In the genomic region with DNA sequence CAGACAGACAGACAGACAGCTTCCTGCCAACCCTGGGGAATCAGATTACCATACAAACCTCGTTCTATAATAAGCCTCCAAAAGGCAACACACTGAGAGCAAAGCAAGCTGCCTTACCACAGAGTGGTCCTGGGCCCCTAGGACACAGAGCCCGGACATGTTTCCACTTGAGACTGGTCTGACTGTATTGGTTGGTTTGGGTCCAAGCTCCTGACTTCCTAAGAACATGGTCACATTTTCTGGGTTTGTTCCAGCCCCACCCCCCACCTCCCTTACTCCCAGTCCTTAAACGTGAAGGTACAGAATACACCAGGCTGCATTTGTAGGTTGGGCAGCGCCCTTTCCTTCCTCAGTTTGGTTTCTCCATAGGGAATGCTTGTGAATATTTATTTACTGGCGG, we compare ENCODE assay signal across 19 mouse cellular contexts. TPM values are rescaled to one million over a fixed set of nuclear protein-coding genes. Genes with fewer than 3 reads are reported as not detected.
DNase-seq lines count a peak whose midpoint lies in the region; ATAC-seq and TF ChIP-seq lines count a peak whose summit lies in the region.
"Had no signal": no experiment of that assay in that cellular context is flagged by ENCODE, and none has a peak within 500 bp of the region (broad histone marks: within the 10 kb centered on the region; RNA-seq: fewer than 3 reads in every experiment).

No protein-coding gene starts in this region.

- H3K27me3 ChIP-seq in heart, embryonic 10.5 days (ENCODE audit: insufficient read depth, poor library complexity, severe bottlenecking): no peaks in the 10 kb centered on the region
- no peaks in the 10 kb centered on the region for H3K27me3 ChIP-seq in heart, adult 2 months (ENCODE audit: control insufficient read depth, insufficient read depth, low read length)
- no peaks in the 10 kb centered on the region for H3K27me3 ChIP-seq in hindbrain, embryonic 12.5 days
- H3K27me3 ChIP-seq in hindbrain, postnatal 0 days (ENCODE audit: insufficient read depth, low read length): no peaks in the 10 kb centered on the region
- no peaks in the 10 kb centered on the region for H3K27me3 ChIP-seq in embryonic facial prominence, embryonic 14.5 days (replicated peaks; ENCODE audit: control insufficient read depth, insufficient read depth, low read length)
- H3K27me3 ChIP-seq in hindbrain, embryonic 13.5 days: no peaks in the 10 kb centered on the region
- H3K27me3 ChIP-seq: liver, embryonic 12.5 days; midbrain, embryonic 15.5 days had no signal

- 53% methylated on average over 5 of the region's 5 CpGs for WGBS in heart, embryonic 10.5 days
- 41% methylated on average over 5 of the region's 5 CpGs for WGBS in heart, adult 2 months
- WGBS in hindbrain, embryonic 12.5 days: 51% methylated on average over 5 of the region's 5 CpGs
- 50% methylated on average over 5 of the region's 5 CpGs for WGBS in hindbrain, postnatal 0 days
- WGBS in embryonic facial prominence, embryonic 14.5 days: 43% methylated on average over 5 of the region's 5 CpGs
- WGBS in hindbrain, embryonic 13.5 days: 53% methylated on average over 5 of the region's 5 CpGs

- peak overlapping the region; percentile 1 for H3K27ac ChIP-seq in heart, embryonic 10.5 days
- no peak overlapping the region for H3K27ac ChIP-seq in heart, adult 2 months
- peak overlapping the region; percentile 55 for H3K27ac ChIP-seq in hindbrain, embryonic 12.5 days
- H3K27ac ChIP-seq in hindbrain, postnatal 0 days: no peak overlapping the region
- no peak overlapping the region for H3K27ac ChIP-seq in embryonic facial prominence, embryonic 14.5 days (replicated peaks; ENCODE audit: low read depth, low read length)
- peak overlapping the region; percentile 53; the same call in 1 of the 2 replicates for H3K27ac ChIP-seq in hindbrain, embryonic 13.5 days
- H3K27ac ChIP-seq: liver, embryonic 12.5 days had no signal

- H3K9ac ChIP-seq in heart, adult 2 months (ENCODE audit: low read depth, low read length): no peak overlapping the region
- no peak overlapping the region for H3K9ac ChIP-seq in hindbrain, embryonic 12.5 days
- no peak overlapping the region for H3K9ac ChIP-seq in hindbrain, postnatal 0 days (replicated peaks; ENCODE audit: low read length)
- no peak overlapping the region for H3K9ac ChIP-seq in embryonic facial prominence, embryonic 14.5 days (ENCODE audit: low read depth, low read length)
- no peak overlapping the region for H3K9ac ChIP-seq in hindbrain, embryonic 13.5 days
- H3K9ac ChIP-seq: liver, embryonic 12.5 days; lung, embryonic 14.5 days; midbrain, embryonic 15.5 days had no signal

- no peak for DNase-seq in heart, embryonic 10.5 days (ENCODE audit: low spot score)
- no peak for DNase-seq in heart, adult 2 months
- no peak for DNase-seq in hindbrain, postnatal 0 days (ENCODE audit: low spot score)
- peak; percentile 43 for DNase-seq in embryonic facial prominence, embryonic 14.5 days (ENCODE audit: low spot score)
- DNase-seq in thymus, postnatal 10 days (ENCODE audit: low spot score in 2 of 2): no peak
- DNase-seq: adrenal gland, postnatal 36 days; cerebellum, adult 9-10 months; gastrocnemius, postnatal 25 days; heart, postnatal 36 days; lung, embryonic 14.5 days; spleen, adult 18-20 months; thymus, postnatal 14 days had no signal

- TF ChIP-seq CTCF in heart, adult 2 months (IDR thresholded peaks at IDR 0.05): no peak
- TF ChIP-seq CTCF in hindbrain, postnatal 0 days (IDR thresholded peaks at IDR 0.05; ENCODE audit: low read depth): no peak

- peaks cover 54% of the 10 kb centered on the region for H3K36me3 ChIP-seq in heart, embryonic 10.5 days
- peaks cover 50% of the 10 kb centered on the region for H3K36me3 ChIP-seq in heart, adult 2 months (ENCODE audit: control insufficient read depth, insufficient read depth, low read length)
- H3K36me3 ChIP-seq in hindbrain, embryonic 12.5 days: peaks cover 4% of the 10 kb centered on the region; the same call in 1 of the 2 replicates
- no peaks in the 10 kb centered on the region for H3K36me3 ChIP-seq in hindbrain, postnatal 0 days (ENCODE audit: insufficient read depth, low read length)
- peaks cover 16% of the 10 kb centered on the region; the same call in 1 of the 2 replicates for H3K36me3 ChIP-seq in embryonic facial prominence, embryonic 14.5 days (ENCODE audit: control insufficient read depth, insufficient read depth, low read length)
- no peaks in the 10 kb centered on the region for H3K36me3 ChIP-seq in hindbrain, embryonic 13.5 days
- H3K36me3 ChIP-seq: midbrain, embryonic 15.5 days had no signal

- H3K9me3 ChIP-seq in heart, embryonic 10.5 days: no peaks in the 10 kb centered on the region
- no peaks in the 10 kb centered on the region for H3K9me3 ChIP-seq in hindbrain, embryonic 12.5 days (replicated peaks)
- H3K9me3 ChIP-seq in hindbrain, postnatal 0 days (ENCODE audit: low read length): no peaks in the 10 kb centered on the region
- H3K9me3 ChIP-seq in embryonic facial prominence, embryonic 14.5 days (ENCODE audit: control insufficient read depth, low read length): no peaks in the 10 kb centered on the region
- no peaks in the 10 kb centered on the region for H3K9me3 ChIP-seq in hindbrain, embryonic 13.5 days
- H3K9me3 ChIP-seq: G1E; liver, embryonic 12.5 days; midbrain, embryonic 15.5 days had no signal

- H3K4me3 ChIP-seq in heart, embryonic 10.5 days: no peak overlapping the region
- no peak overlapping the region for H3K4me3 ChIP-seq in heart, adult 2 months
- no peak overlapping the region for H3K4me3 ChIP-seq in hindbrain, embryonic 12.5 days
- no peak overlapping the region for H3K4me3 ChIP-seq in hindbrain, postnatal 0 days (ENCODE audit: low read length)
- no peak overlapping the region for H3K4me3 ChIP-seq in embryonic facial prominence, embryonic 14.5 days (ENCODE audit: low read depth, low read length)
- H3K4me3 ChIP-seq in hindbrain, embryonic 13.5 days: no peak overlapping the region
- H3K4me3 ChIP-seq: liver, embryonic 12.5 days; midbrain, embryonic 15.5 days had no signal

- no peak overlapping the region for H3K4me2 ChIP-seq in hindbrain, embryonic 12.5 days (replicated peaks)
- H3K4me2 ChIP-seq in hindbrain, postnatal 0 days (ENCODE audit: low read depth, low read length): no peak overlapping the region
- no peak overlapping the region for H3K4me2 ChIP-seq in embryonic facial prominence, embryonic 14.5 days (ENCODE audit: low read depth, low read length)
- no peak overlapping the region for H3K4me2 ChIP-seq in hindbrain, embryonic 13.5 days
- H3K4me2 ChIP-seq: liver, embryonic 12.5 days; lung, embryonic 14.5 days; midbrain, embryonic 15.5 days had no signal

- H3K4me1 ChIP-seq in heart, embryonic 10.5 days: peaks cover 21% of the 10 kb centered on the region
- H3K4me1 ChIP-seq in heart, adult 2 months (ENCODE audit: control insufficient read depth, insufficient read depth, low read length): peaks cover 12% of the 10 kb centered on the region
- peaks cover 44% of the 10 kb centered on the region for H3K4me1 ChIP-seq in hindbrain, embryonic 12.5 days
- peaks cover 8% of the 10 kb centered on the region; the same call in 1 of the 2 replicates for H3K4me1 ChIP-seq in hindbrain, postnatal 0 days (ENCODE audit: insufficient read depth, low read length)
- H3K4me1 ChIP-seq in embryonic facial prominence, embryonic 14.5 days (ENCODE audit: control insufficient read depth, insufficient read depth, low read length): 0 out of 2 replicates have a peak, but pooled peaks cover 13% of the 10 kb centered on the region
- peaks cover 48% of the 10 kb centered on the region for H3K4me1 ChIP-seq in hindbrain, embryonic 13.5 days (replicated peaks)
- H3K4me1 ChIP-seq: liver, embryonic 12.5 days had no signal

- TF ChIP-seq EP300 in heart, adult 2 months (IDR thresholded peaks at IDR 0.05; ENCODE audit: insufficient read depth, low read depth, low read length): no peak

- intact Hi-C loops in heart, adult 2 months (cut with DNase I): loop anchor here (10.0 kb wide), 1 partner anchor 407 kb away; no protein-coding TSS in a partner anchor

- H3K79me2 ChIP-seq in heart, adult 2 months (replicated peaks; ENCODE audit: control insufficient read depth, insufficient read depth, low read length): 0 out of 2 replicates have a peak, but pooled peaks cover 1% of the 10 kb centered on the region

- ATAC-seq in hindbrain, embryonic 12.5 days (ENCODE audit: low FRiP score): no peak
- ATAC-seq in hindbrain, postnatal 0 days: no peak
- no peak; the same call in 1 of the 2 replicates for ATAC-seq in embryonic facial prominence, embryonic 14.5 days (ENCODE audit: low read depth)
- ATAC-seq in hindbrain, embryonic 13.5 days (ENCODE audit: low FRiP score): no peak
- ATAC-seq: intestine, postnatal 0 days; liver, embryonic 12.5 days; midbrain, embryonic 15.5 days had no signal

- TF ChIP-seq POLR2A in heart, adult 2 months (IDR thresholded peaks at IDR 0.05; ENCODE audit: insufficient read depth, low read depth, low read length): no peak

RNA-seq across cellular contexts. Expression of a gene that starts 52.0 kb away (rescaled TPM):
- polyA plus RNA-seq in heart, embryonic 10.5 days (2016; fragmentation: Nextera tagmentation; extraction: Ambion mirVana): 0.36 and 1.7 TPM in 2 replicates
- total RNA-seq in heart, adult 2 months (2021): not detected
- polyA plus RNA-seq in heart, adult 2 months (2012; rRNA removed): 0.15 and 0.33 TPM in 2 replicates
- 0.12 TPM in 1 of 2 replicates, not detected in the other for polyA plus RNA-seq in hindbrain, embryonic 12.5 days (2016; fragmentation: Nextera tagmentation; extraction: Ambion mirVana)
- total RNA-seq in hindbrain, postnatal 0 days (2014; rRNA removed): not detected in 2 replicates
- polyA plus RNA-seq in hindbrain, postnatal 0 days (2015; fragmentation: Nextera tagmentation; extraction: Ambion mirVana): 0.06 TPM in 1 of 2 replicates, not detected in the other
- 0.13 TPM in 1 of 2 replicates, not detected in the other for polyA plus RNA-seq in embryonic facial prominence, embryonic 14.5 days (2014; fragmentation: Nextera tagmentation; extraction: Ambion mirVana)
- not detected in 2 replicates for polyA plus RNA-seq in hindbrain, embryonic 13.5 days (2015; fragmentation: Nextera tagmentation; extraction: Ambion mirVana)
- total RNA-seq: adrenal gland, postnatal 36 days; gastrocnemius, postnatal 25 days; layer of hippocampus, postnatal 25 days had no signal
- polyA plus RNA-seq: lung, embryonic 14.5 days had no signal

RNA-seq across cellular contexts. Expression of a gene that starts 57.6 kb away (rescaled TPM):
- 26.3 and 33.0 TPM in 2 replicates for polyA plus RNA-seq in heart, embryonic 10.5 days (2016; fragmentation: Nextera tagmentation; extraction: Ambion mirVana)
- total RNA-seq in heart, adult 2 months (2021): 100 to 1,000 TPM; 126 to 148 TPM
- 60.6 and 123 TPM in 2 replicates for polyA plus RNA-seq in heart, adult 2 months (2012; rRNA removed)
- 21.3 and 22.9 TPM in 2 replicates for polyA plus RNA-seq in hindbrain, embryonic 12.5 days (2016; fragmentation: Nextera tagmentation; extraction: Ambion mirVana)
- 22.8 and 30.4 TPM in 2 replicates for total RNA-seq in hindbrain, postnatal 0 days (2014; rRNA removed)
- 7.2 and 8.1 TPM in 2 replicates for polyA plus RNA-seq in hindbrain, postnatal 0 days (2015; fragmentation: Nextera tagmentation; extraction: Ambion mirVana)
- polyA plus RNA-seq in embryonic facial prominence, embryonic 14.5 days (2014; fragmentation: Nextera tagmentation; extraction: Ambion mirVana): 24.6 and 25.4 TPM in 2 replicates
- 10.2 and 10.6 TPM in 2 replicates for polyA plus RNA-seq in hindbrain, embryonic 13.5 days (2015; fragmentation: Nextera tagmentation; extraction: Ambion mirVana)

Comparison
In these comparisons a context has a peak if more than half of its experiments do, and no peak if none do; other contexts are left out.
1. H3K27ac ChIP-seq: peak in heart, embryonic 10.5 days (single experiment), hindbrain, embryonic 12.5 days (single experiment) and hindbrain, embryonic 13.5 days (single experiment); none in heart, adult 2 months (single experiment), hindbrain, postnatal 0 days (single experiment) and embryonic facial prominence, embryonic 14.5 days (single experiment).